Mouse (Mus musculus) cortical plate, adult 2 months (tissue): ENCODE results near the gene Rps6kc1. TPM values are rescaled to one million over a fixed set of nuclear protein-coding genes. Genes with fewer than 3 reads are reported as not detected.

Experiments
- H3K27ac ChIP-seq: fragments of 200-500 bp; 2 replicates; pipeline ENCODE4 v1.5.1; 2012; ENCODE audit warnings: low read length, control low read depth, inconsistent platforms; ENCODE audit not compliant: insufficient read depth
- H3K4me1 ChIP-seq: fragments of 200-500 bp; 2 replicates; pipeline ENCODE4 v1.6.1; 2011; ENCODE audit warnings: low read length; ENCODE audit not compliant: control insufficient read depth, insufficient read depth
- H3K4me3 ChIP-seq: fragments of 200-500 bp; 2 replicates; pipeline ENCODE4 v1.5.1; 2011; ENCODE audit warnings: mild to moderate bottlenecking, low read length, control low read depth; ENCODE audit not compliant: insufficient read depth
- CTCF ChIP-seq: fragments of 200-500 bp; IDR thresholded peaks from 2 replicates; pipeline ENCODE4 v1.5.1; 2011; ENCODE audit warnings: mild to moderate bottlenecking, control low read depth, low read length; ENCODE audit not compliant: insufficient read depth; ENCODE audit errors: extremely low read depth
- POLR2A ChIP-seq: fragments of 200-500 bp; IDR thresholded peaks from 2 replicates; pipeline ENCODE4 v1.6.1; 2011; ENCODE audit warnings: mild to moderate bottlenecking, low read length, control low read depth; ENCODE audit not compliant: insufficient read depth; ENCODE audit errors: extremely low read depth
- polyA plus RNA-seq: library from polyadenylated mRNA; depleted of rRNA; stranded (reverse); fragments of >200 nt; gene quantifications from 2 replicates; pipeline ENCODE4 v1.2.3, GENCODE M21; 2012

The Rps6kc1 gene
- polyA plus RNA-seq, 1 experiment: 30.7 TPM

DNA sequence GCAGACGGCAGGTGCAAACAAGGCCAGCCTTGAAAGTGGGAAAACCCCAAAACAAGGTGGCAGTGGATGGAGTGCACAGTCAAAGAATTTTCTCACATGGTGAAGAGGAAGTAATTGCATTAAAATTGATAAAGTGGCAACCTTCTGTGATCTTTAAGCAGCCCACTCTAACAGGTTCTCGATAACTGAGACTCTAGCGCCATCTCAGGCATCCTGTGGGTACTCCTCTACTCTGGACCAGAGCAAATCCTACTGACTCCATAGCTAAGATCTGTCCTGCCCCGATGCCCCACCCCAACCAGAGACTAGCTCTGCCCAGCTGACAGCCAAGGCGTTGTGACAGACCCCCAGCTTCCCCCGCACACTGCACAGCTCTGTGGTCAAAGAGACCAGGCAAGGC is 101.2 kb downstream of the Rps6kc1 start:
- no peak overlapping the region for H3K27ac ChIP-seq
- TF ChIP-seq CTCF (no peak), POLR2A (no peak)
- H3K4me1 ChIP-seq: peaks cover 3% of the 10 kb centered on the region
- no peak overlapping the region for H3K4me3 ChIP-seq

GRCm38 (mm10) chr1:190808766-190809221 is 102.8 kb downstream of the Rps6kc1 start:
- Histone ChIP-seq H3K4me1 (peaks cover 3% of the 10 kb centered on the region), H3K27ac (no peak overlapping the region), H3K4me3 (no peak overlapping the region)
- TF ChIP-seq POLR2A: no peak

DNA sequence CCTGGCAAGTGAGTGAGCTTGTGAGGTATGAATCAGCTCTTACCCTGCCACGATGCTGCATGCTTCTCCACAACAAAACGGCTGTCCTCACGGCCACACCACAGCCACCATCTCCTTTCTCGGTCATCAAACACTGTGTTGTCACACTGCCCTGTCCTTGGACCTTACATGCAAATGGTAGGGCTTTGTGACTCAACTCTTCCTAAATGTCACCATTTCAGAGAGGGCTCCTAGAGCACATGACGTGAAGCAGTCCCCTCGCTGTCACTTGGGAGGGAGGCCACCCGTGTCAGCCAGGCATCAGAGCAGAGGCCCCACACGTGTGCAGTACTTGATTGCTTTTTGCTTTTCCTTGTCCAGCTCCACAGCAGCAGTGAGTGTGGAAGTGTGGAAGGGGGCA is 104.8 kb downstream of the Rps6kc1 start:
- H3K4me1 ChIP-seq: peaks cover 3% of the 10 kb centered on the region
- no peak overlapping the region for H3K4me3 ChIP-seq
- no peak overlapping the region for H3K27ac ChIP-seq
- TF ChIP-seq POLR2A (no peak), CTCF (no peak)

DNA sequence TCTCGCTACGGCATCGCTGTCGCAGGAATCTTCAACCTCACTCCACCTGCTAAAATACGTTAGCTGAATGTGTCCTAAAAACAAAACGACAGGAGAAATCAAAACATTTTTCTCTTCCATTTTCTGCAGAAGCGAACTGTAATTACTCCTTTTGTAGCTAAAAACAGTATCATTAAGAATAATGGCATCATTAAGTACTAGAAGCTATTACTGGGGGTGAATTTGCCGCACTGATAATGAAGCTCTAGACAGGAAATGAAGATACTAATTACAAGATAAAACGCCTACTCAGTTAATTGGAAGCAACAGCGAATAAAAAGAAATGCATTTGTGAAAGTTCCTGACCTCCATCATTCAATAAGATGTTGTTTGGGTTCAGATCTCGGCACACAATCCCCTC is 112.9 kb downstream of the Rps6kc1 start:
- no peak for TF ChIP-seq CTCF
- no peak for TF ChIP-seq POLR2A
- Histone ChIP-seq H3K4me1 (no peaks in the 10 kb centered on the region), H3K4me3 (no peak overlapping the region), H3K27ac (no peak overlapping the region)

DNA sequence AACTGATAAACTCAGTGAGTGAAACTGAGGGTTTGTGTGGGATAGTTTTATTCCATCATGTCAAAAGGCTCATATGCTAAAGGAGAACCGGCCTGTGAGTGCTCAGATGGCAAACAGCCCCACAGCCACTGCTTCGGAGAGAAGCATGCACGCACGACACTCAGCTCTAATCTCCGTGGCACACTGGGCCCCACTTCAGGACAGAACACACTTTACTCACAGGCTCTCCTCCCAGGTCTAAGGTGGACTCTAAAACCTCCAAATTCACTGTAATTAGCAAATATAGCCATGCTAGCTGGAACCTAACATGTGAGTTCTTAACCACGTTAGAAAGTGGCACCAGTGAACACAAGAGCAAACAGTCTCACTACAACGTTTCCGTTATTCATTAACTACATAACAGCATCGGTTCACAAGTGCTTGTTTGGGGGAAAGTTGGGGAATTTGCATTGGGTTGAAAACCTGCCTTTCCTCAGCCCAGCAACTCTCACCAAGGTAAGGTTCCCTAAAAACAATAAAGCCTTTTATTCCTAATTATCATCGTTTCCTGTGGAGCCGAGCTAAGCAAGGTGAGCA is 114.0 kb downstream of the Rps6kc1 start:
- no peak for TF ChIP-seq POLR2A
- TF ChIP-seq CTCF: no peak
- Histone ChIP-seq H3K4me3 (no peak overlapping the region), H3K4me1 (no peaks in the 10 kb centered on the region), H3K27ac (no peak overlapping the region)

DNA sequence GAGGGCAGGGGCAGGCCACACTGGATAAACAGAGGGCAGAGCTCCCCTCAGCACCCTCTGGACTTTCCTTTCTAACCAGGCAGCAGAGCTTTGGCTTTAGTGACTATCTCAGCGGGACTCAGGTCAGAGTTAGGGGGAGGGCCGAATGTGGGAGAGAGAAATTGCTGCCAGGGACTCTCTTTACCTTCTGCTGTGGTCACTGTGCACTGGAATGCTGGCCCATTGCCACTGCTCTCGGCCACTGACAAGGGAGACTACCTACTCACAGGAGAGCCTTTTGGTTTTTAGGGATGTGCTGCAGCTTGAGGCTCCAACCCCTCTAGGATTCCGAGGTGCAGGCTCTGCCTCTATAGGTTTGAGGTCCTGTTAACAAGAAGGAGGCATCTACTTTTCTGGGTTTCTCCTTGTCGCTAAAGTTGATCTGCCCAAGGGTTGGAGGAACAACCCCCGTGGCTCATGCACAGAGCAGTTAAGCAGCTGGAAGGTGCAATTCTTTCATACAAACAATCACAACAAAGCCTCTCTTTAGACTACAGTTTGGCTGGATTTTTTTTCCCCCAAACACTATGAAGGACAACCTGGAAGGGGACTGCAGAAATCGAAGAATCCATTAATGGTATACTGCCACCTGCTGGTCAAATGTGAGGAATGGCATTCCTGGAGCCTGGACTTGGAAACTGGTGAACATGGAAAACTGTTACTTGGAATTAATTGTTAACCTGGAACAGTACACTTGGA is 114.7 kb downstream of the Rps6kc1 start:
- Histone ChIP-seq H3K27ac (no peak overlapping the region), H3K4me3 (no peak overlapping the region), H3K4me1 (no peaks in the 10 kb centered on the region)
- TF ChIP-seq POLR2A (no peak), CTCF (peak; percentile 71)

GRCm38 (mm10) chr1:190791638-190792037 is 119.9 kb downstream of the Rps6kc1 start:
- Histone ChIP-seq H3K4me3 (no peak overlapping the region), H3K4me1 (peaks cover 2% of the 10 kb centered on the region; the same call in 1 of the 2 replicates), H3K27ac (no peak overlapping the region)
- no peak for TF ChIP-seq CTCF
- TF ChIP-seq POLR2A: no peak

GRCm38 (mm10) chr1:190790720-190791119 is 120.8 kb downstream of the Rps6kc1 start:
- peaks cover 2% of the 10 kb centered on the region; the same call in 1 of the 2 replicates for H3K4me1 ChIP-seq
- H3K27ac ChIP-seq: no peak overlapping the region
- H3K4me3 ChIP-seq: no peak overlapping the region
- TF ChIP-seq CTCF: no peak
- no peak for TF ChIP-seq POLR2A

DNA sequence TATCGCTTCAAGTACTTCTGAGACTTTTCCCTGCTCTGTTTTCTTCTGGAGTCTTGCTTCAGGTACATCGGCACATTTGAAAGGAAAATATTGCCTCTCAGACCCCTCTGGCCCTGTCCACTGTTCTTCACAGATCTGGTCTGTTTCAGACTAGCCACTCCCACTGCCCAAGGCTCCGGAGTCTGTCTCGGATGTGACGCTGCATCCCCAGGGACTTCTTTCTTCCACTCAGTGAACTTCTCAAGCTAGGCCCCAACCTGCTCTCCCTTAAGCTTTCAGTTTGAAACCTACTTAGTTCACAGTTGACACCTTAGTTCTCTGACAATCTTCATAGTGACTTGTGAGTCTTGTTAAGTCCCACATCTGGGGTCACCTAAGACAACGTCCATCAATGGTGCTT is 133.9 kb downstream of the Rps6kc1 start:
- Histone ChIP-seq H3K4me3 (no peak overlapping the region), H3K27ac (no peak overlapping the region), H3K4me1 (no peaks in the 10 kb centered on the region)
- TF ChIP-seq CTCF: no peak
- no peak for TF ChIP-seq POLR2A

DNA sequence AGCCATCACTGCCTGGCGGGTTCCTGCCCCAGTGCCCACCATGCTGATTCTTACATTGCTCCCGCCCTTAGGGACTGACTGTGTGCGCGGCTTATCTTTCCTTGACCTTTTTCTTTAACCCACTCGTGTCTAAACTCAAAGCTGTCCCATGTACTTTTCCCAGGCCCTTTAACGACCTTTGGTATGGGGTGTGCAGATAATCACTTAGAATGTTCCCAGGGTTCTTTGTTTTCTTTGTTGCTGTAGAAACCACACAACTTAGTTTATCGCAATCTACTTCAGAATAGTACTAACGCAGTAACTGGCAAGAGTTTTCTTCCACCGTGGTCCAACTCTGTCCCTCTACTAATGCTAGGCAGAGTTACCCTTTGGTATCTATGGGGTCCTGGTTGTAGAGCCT is 135.3 kb downstream of the Rps6kc1 start:
- TF ChIP-seq CTCF: no peak
- no peak for TF ChIP-seq POLR2A
- no peak overlapping the region for H3K4me3 ChIP-seq

More for the DNA sequence above, 135.3 kb downstream of the Rps6kc1 start:
- H3K4me1 ChIP-seq: no peaks in the 10 kb centered on the region
- no peak overlapping the region for H3K27ac ChIP-seq
